Mouse (Mus musculus) heart, embryonic 12.5 days (tissue): ENCODE data around the gene Cdhr2. TPM values are rescaled to one million over a fixed set of nuclear protein-coding genes. Genes with fewer than 3 reads are reported as not detected.

Source experiments
- ATAC-seq: fragments of 200-750 bp; cut with Nextera tagmentation; 2 replicates; pipeline ENCODE4 v1.8.0; 2017; ENCODE audit warnings: moderate TSS enrichment, moderate library complexity; ENCODE audit not compliant: insufficient number of reproducible peaks, low FRiP score
- H3K27ac ChIP-seq: fragments of 300-500 bp; sonication (generic); 2 replicates; pipeline ENCODE4 v1.5.1; 2016; ENCODE audit warnings: mild to moderate bottlenecking, moderate library complexity; ENCODE audit not compliant: poor library complexity, severe bottlenecking
- H3K27me3 ChIP-seq: fragments of 300-500 bp; sonication (generic); replicated peaks from 2 replicates; pipeline ENCODE4 v1.6.1; 2016; ENCODE audit warnings: mild to moderate bottlenecking, moderate library complexity
- H3K36me3 ChIP-seq: fragments of 300-500 bp; sonication (generic); 2 replicates; pipeline ENCODE4 v1.6.1; 2016; ENCODE audit warnings: mild to moderate bottlenecking, moderate library complexity
- H3K4me1 ChIP-seq: fragments of 300-500 bp; sonication (generic); replicated peaks from 2 replicates; pipeline ENCODE4 v1.6.1; 2016; ENCODE audit warnings: mild to moderate bottlenecking
- H3K4me2 ChIP-seq: fragments of 300-500 bp; sonication (generic); 2 replicates; pipeline ENCODE4 v1.6.1; 2016; ENCODE audit warnings: mild to moderate bottlenecking, moderate library complexity
- H3K4me3 ChIP-seq: fragments of 300-500 bp; sonication (generic); 2 replicates; pipeline ENCODE4 v1.5.1; 2016; ENCODE audit warnings: mild to moderate bottlenecking
- H3K9ac ChIP-seq: fragments of 300-500 bp; sonication (generic); 2 replicates; pipeline ENCODE4 v1.6.1; 2016; ENCODE audit warnings: mild to moderate bottlenecking, moderate library complexity
- H3K9me3 ChIP-seq: fragments of 300-500 bp; sonication (generic); replicated peaks from 2 replicates; pipeline ENCODE4 v1.6.1; 2016; ENCODE audit warnings: mild to moderate bottlenecking, moderate library complexity
- WGBS: fragments of 180-500 bp; shearing (Covaris S2); methylation state at CpG from one replicate; pipeline ENCODE4 v1.1.7; 2016; 5-methylcytosine and 5-hydroxymethylcytosine counted together
- polyA plus RNA-seq: library from polyadenylated mRNA; unstranded; fragments of >200 nt; fragmentation: Nextera tagmentation; extraction: Ambion mirVana; gene quantifications from 2 replicates; pipeline ENCODE4 v1.2.1, GENCODE M21; 2016

Gene Cdhr2
- polyA plus RNA-seq, 1 experiment from 2014 or later, result 0.18 TPM

- peak overlapping the region; percentile 48; the same call in 1 of the 2 replicates for H3K4me3 ChIP-seq
- H3K27ac ChIP-seq, result no peak overlapping the region
- WGBS, result 34% methylated on average over 3 of the region's 3 CpGs
- no peaks in the 10 kb centered on the region for H3K9me3 ChIP-seq
- no peaks in the 10 kb centered on the region for H3K36me3 ChIP-seq
- H3K9ac ChIP-seq, result no peak overlapping the region
- H3K4me1 ChIP-seq, result peaks cover 8% of the 10 kb centered on the region; the same call in 1 of the 2 replicates
- ATAC-seq, result no peak
- H3K27me3 ChIP-seq, result peaks cover 80% of the 10 kb centered on the region
- H3K4me2 ChIP-seq, result peak overlapping the region; percentile 79
Measured at GRCm38 (mm10) chr13:54736931-54737330, 35.7 kb downstream of the Cdhr2 start.

- H3K36me3 ChIP-seq, result no peaks in the 10 kb centered on the region
- 0 out of 2 replicates have a peak overlapping the region, but pooled peaks have one; percentile 3 for H3K9ac ChIP-seq
- peaks cover 8% of the 10 kb centered on the region; the same call in 1 of the 2 replicates for H3K4me1 ChIP-seq
- peak overlapping the region; percentile 48 for H3K4me3 ChIP-seq
- no peak overlapping the region for H3K27ac ChIP-seq
- peak overlapping the region; percentile 79 for H3K4me2 ChIP-seq
- H3K9me3 ChIP-seq, result no peaks in the 10 kb centered on the region
- WGBS, result 1% methylated on average over 84 of the region's 87 CpGs
- peaks cover 82% of the 10 kb centered on the region for H3K27me3 ChIP-seq
- ATAC-seq, result no peak
Measured at GRCm38 (mm10) chr13:54737488-54738212, 36.4 kb downstream of the Cdhr2 start.

GRCm38 (mm10) chr13:54738213-54738601 is 36.9 kb downstream of the Cdhr2 start:
- Histone ChIP-seq H3K9me3 (no peaks in the 10 kb centered on the region), H3K27me3 (peaks cover 84% of the 10 kb centered on the region), H3K9ac (0 out of 2 replicates have a peak overlapping the region, but pooled peaks have one; percentile 3), H3K4me1 (peaks cover 8% of the 10 kb centered on the region; the same call in 1 of the 2 replicates), H3K36me3 (no peaks in the 10 kb centered on the region), H3K27ac (no peak overlapping the region), H3K4me3 (peak overlapping the region; percentile 48), H3K4me2 (peak overlapping the region; percentile 79)
- 3% methylated on average over 34 of the region's 34 CpGs for whole genome bisulfite sequencing
- no peak for ATAC-seq

DNA sequence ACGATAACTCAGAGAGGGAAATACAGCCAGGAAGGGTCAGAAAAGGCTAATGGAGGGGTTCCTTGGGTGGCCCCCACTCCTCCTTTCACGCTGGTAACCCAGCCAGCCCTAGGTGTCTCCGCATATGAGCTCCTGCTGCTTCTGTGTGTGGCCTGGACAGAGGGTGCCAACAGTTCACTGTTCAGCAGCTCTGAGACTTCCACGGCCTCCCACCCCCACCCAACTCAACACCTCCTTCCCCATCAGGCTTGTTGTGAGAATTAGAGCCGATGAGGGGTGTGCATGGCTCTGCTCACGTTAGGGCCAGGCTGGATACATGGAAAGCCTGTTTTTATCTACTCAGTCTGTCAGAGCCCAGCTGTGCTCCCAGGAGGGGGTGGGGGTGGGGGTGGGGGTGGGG is 44.8 kb downstream of the Cdhr2 start:
- H3K4me1 ChIP-seq, result peaks cover 15% of the 10 kb centered on the region; the same call in 1 of the 2 replicates
- ATAC-seq, result no peak
- no peaks in the 10 kb centered on the region for H3K9me3 ChIP-seq
- peaks cover 81% of the 10 kb centered on the region for H3K27me3 ChIP-seq
- no peaks in the 10 kb centered on the region for H3K36me3 ChIP-seq
- H3K9ac ChIP-seq, result no peak overlapping the region
- no peak overlapping the region for H3K4me3 ChIP-seq
- H3K27ac ChIP-seq, result no peak overlapping the region
- no peak overlapping the region for H3K4me2 ChIP-seq
- 22% methylated on average over 6 of the region's 6 CpGs for WGBS

DNA sequence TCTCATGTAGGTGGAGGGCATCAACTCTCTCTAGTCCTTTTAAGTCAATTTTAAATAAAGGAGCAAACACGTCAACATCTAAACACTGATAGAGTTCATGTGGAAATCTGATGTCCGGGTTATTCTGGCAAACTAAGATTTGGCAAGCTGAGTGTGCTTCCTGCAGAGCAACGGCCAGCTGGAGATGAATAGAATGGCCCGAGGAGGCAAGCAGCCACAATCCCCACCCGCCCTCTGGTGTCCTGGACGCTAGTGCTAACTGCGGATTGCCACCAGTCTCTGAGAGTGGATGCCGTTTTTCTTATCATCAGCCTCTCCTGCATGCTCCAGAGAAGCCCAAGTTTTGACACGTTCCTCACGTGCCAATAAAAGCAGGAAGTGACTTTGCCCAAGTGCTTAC is 45.6 kb downstream of the Cdhr2 start:
- Histone ChIP-seq H3K4me1 (peaks cover 15% of the 10 kb centered on the region; the same call in 1 of the 2 replicates), H3K27me3 (peaks cover 83% of the 10 kb centered on the region), H3K27ac (no peak overlapping the region), H3K36me3 (no peaks in the 10 kb centered on the region), H3K4me2 (no peak overlapping the region), H3K9ac (no peak overlapping the region), H3K9me3 (no peaks in the 10 kb centered on the region), H3K4me3 (no peak overlapping the region)
- ATAC-seq, result no peak
- WGBS, result 31% methylated on average over 10 of the region's 10 CpGs

DNA sequence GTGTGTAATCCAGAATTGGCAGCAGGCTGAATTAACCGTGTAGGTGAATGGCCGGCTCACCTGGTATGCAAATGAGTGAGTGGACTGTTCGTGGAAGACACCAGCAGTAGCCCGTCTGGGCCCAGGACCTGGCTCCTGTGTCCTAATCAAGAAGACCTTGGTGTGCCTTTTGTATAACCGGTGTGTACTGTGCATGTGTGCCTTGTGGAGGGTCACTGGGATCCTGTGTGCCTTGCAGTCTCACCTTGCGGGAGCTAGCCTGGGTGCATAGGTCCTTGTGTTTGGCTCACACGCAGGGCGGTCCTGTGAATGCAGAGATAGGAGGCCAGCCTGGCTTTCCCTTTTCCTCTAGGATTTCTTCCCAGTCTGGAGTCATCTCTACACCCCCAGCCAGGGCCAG is 46.9 kb downstream of the Cdhr2 start:
- no peaks in the 10 kb centered on the region for H3K9me3 ChIP-seq
- no peak overlapping the region for H3K9ac ChIP-seq
- H3K4me3 ChIP-seq, result no peak overlapping the region
- H3K27ac ChIP-seq, result no peak overlapping the region
- WGBS, result 74% methylated on average over 8 of the region's 8 CpGs
- peaks cover 90% of the 10 kb centered on the region for H3K27me3 ChIP-seq
- H3K36me3 ChIP-seq, result no peaks in the 10 kb centered on the region
- H3K4me2 ChIP-seq, result no peak overlapping the region
- no peak for ATAC-seq
- peaks cover 15% of the 10 kb centered on the region; the same call in 1 of the 2 replicates for H3K4me1 ChIP-seq

DNA sequence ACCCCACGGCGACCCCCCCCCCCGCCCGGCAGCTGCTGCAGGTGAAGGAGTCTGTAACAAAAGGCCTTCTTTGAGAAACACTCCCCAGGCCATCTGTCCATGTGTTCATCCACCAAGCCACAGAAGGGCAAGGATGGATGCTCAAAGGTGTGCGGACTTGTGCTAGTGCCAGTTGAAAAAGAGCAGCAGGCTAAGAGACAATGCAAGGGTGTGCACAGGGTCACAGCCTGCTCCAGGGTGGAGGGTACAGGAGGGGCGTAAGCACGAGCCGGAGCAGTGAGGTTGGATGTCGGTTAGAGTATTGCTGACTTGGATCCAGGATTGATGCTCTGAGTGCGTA is 47.4 kb downstream of the Cdhr2 start:
- Histone ChIP-seq H3K36me3 (no peaks in the 10 kb centered on the region), H3K4me2 (peak overlapping the region; percentile 89), H3K9ac (no peak overlapping the region), H3K27ac (no peak overlapping the region), H3K9me3 (no peaks in the 10 kb centered on the region), H3K4me3 (no peak overlapping the region), H3K27me3 (peaks cover 95% of the 10 kb centered on the region), H3K4me1 (peaks cover 15% of the 10 kb centered on the region; the same call in 1 of the 2 replicates)
- ATAC-seq, result no peak
- WGBS, result 53% methylated on average over 10 of the region's 10 CpGs

- 3% methylated on average over 69 of the region's 100 CpGs for WGBS
Measured at GRCm38 (mm10) chr13:54749061-54749863, 48.0 kb downstream of the Cdhr2 start.

GRCm38 (mm10) chr13:54749864-54750411 is 48.7 kb downstream of the Cdhr2 start, which contains the start of gene Gprin1:
Gene Gprin1, minus strand, starts transcription at chr13:54749874.
- H3K27ac ChIP-seq, result no peak within 1 kb of the TSS
- H3K9ac ChIP-seq, result 0 out of 2 replicates have a peak within 1 kb of the TSS, but pooled peaks have one; percentile 55
- H3K4me3 ChIP-seq, result peak within 1 kb of the TSS; percentile 62
- peaks cover 96% of the 10 kb centered on the region for H3K27me3 ChIP-seq
- no peaks in the 10 kb centered on the region for H3K9me3 ChIP-seq
- peak within 1 kb of the TSS; percentile 89 for H3K4me2 ChIP-seq
- 1% methylated on average over 29 of the region's 29 CpGs for WGBS
- no peak for ATAC-seq
- peaks cover 15% of the 10 kb centered on the region; the same call in 1 of the 2 replicates for H3K4me1 ChIP-seq
- no peaks in the 10 kb centered on the region for H3K36me3 ChIP-seq

More at GRCm38 (mm10) chr13:54749061-54749863, 48.0 kb downstream of the Cdhr2 start:
- Histone ChIP-seq H3K27me3 (peaks cover 98% of the 10 kb centered on the region), H3K4me1 (peaks cover 15% of the 10 kb centered on the region; the same call in 1 of the 2 replicates), H3K27ac (no peak overlapping the region), H3K9ac (0 out of 2 replicates have a peak overlapping the region, but pooled peaks have one; percentile 55), H3K36me3 (no peaks in the 10 kb centered on the region), H3K4me2 (peak overlapping the region; percentile 89), H3K9me3 (no peaks in the 10 kb centered on the region), H3K4me3 (peak overlapping the region; percentile 62)
- ATAC-seq, result peak; percentile 68

DNA sequence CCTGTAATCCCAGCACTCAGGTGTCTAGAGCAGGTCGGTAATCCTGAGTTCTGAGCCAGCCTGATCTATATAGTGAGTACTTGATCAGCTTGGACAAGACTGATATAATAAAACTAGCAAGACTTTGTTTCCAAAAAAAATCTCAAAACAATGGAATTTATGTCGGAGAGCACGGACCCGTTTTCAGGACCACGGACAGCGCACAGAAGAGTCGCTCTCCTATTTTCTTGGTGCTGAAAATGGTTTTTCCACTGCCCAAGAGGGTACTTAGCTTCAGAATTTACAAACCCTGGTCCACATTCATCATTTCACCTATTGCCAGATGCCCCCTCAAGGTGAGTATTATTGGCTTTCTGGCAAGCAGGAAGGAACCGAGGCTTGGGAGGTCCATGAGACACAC is 49.4 kb downstream of the Cdhr2 start:
- WGBS, result 2% methylated on average over 8 of the region's 8 CpGs
- Histone ChIP-seq H3K36me3 (no peaks in the 10 kb centered on the region), H3K27me3 (peaks cover 97% of the 10 kb centered on the region), H3K9ac (no peak overlapping the region), H3K4me3 (no peak overlapping the region), H3K4me2 (no peak overlapping the region), H3K27ac (no peak overlapping the region), H3K9me3 (no peaks in the 10 kb centered on the region), H3K4me1 (peaks cover 15% of the 10 kb centered on the region; the same call in 1 of the 2 replicates)
- no peak for ATAC-seq

DNA sequence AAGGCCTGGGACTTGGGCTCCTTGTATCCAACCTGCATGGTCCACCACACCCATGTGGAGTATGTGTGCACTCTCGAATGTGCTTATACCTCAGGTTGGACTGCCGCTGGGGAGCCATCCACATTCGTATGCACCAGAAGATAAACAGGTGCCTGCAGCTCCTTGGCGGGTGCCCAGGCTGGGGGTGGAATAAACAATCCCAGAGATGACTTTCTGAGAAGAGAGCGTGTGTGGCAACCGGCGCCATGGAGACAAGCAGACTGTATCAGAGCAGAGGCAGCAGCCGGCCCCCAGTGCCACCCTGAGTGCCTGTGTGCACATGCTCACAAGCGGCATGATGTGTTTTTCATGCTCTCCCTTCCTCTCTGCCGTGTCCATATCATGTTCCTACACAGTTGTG is 51.4 kb downstream of the Cdhr2 start:
- Histone ChIP-seq H3K9me3 (no peaks in the 10 kb centered on the region), H3K4me3 (no peak overlapping the region), H3K36me3 (no peaks in the 10 kb centered on the region), H3K4me1 (peaks cover 13% of the 10 kb centered on the region), H3K4me2 (no peak overlapping the region), H3K9ac (no peak overlapping the region), H3K27me3 (peaks cover 96% of the 10 kb centered on the region), H3K27ac (no peak overlapping the region)
- no peak for ATAC-seq
- WGBS, result 55% methylated on average over 10 of the region's 10 CpGs
